Mouse (Mus musculus) liver, embryonic 12.5 days (tissue): Measurements from ENCODE around the gene Endog. TPM values are rescaled to one million over a fixed set of nuclear protein-coding genes. Genes with fewer than 3 reads are reported as not detected.
"Not testable (repeated sequence)": the region's sequence is repeated elsewhere in the genome, so short reads cannot be mapped to it uniquely, and the experiment has no call there.

ENCODE experiments used
- ATAC-seq: fragments of 200-750 bp; cut with Nextera tagmentation; 2 replicates; pipeline ENCODE4 v1.8.0; 2017; ENCODE audit warnings: moderate number of reproducible peaks, mild to moderate bottlenecking, moderate library complexity
- H3K27ac ChIP-seq: fragments of 300-500 bp; sonication (generic); 2 replicates; pipeline ENCODE4 v1.5.1; 2016; ENCODE audit warnings: mild to moderate bottlenecking
- H3K27me3 ChIP-seq: fragments of 300-500 bp; sonication (generic); replicated peaks from 2 replicates; pipeline ENCODE4 v1.6.1; 2016; ENCODE audit warnings: mild to moderate bottlenecking, moderate library complexity
- H3K36me3 ChIP-seq: fragments of 300-500 bp; sonication (generic); 2 replicates; pipeline ENCODE4 v1.6.1; 2016; ENCODE audit warnings: mild to moderate bottlenecking, moderate library complexity
- H3K4me1 ChIP-seq: fragments of 300-500 bp; sonication (generic); 2 replicates; pipeline ENCODE4 v1.6.1; 2016
- H3K4me2 ChIP-seq: fragments of 300-500 bp; sonication (generic); 2 replicates; pipeline ENCODE4 v1.6.1; 2016; ENCODE audit warnings: mild to moderate bottlenecking, moderate library complexity
- H3K4me3 ChIP-seq: fragments of 300-500 bp; sonication (generic); 2 replicates; pipeline ENCODE4 v1.5.1; 2016; ENCODE audit warnings: mild to moderate bottlenecking, moderate library complexity
- H3K9ac ChIP-seq: fragments of 300-500 bp; sonication (generic); 2 replicates; pipeline ENCODE4 v1.6.1; 2016; ENCODE audit warnings: mild to moderate bottlenecking, moderate library complexity
- H3K9me3 ChIP-seq: fragments of 300-500 bp; sonication (generic); replicated peaks from 2 replicates; pipeline ENCODE4 v1.6.1; 2016; ENCODE audit warnings: mild to moderate bottlenecking, moderate library complexity
- WGBS: fragments of 180-500 bp; shearing (Covaris S2); methylation state at CpG from one replicate; pipeline ENCODE4 v1.1.7; 2016; ENCODE audit not compliant: insufficient replicate concordance; 5-methylcytosine and 5-hydroxymethylcytosine counted together
- polyA plus RNA-seq: library from polyadenylated mRNA; unstranded; fragments of >200 nt; fragmentation: Nextera tagmentation; extraction: Ambion mirVana; gene quantifications from 2 replicates; pipeline ENCODE4 v1.2.1, GENCODE M21; 2016

The Endog gene
- polyA plus RNA-seq, 1 experiment from 2014 or later: 23.0 TPM

DNA sequence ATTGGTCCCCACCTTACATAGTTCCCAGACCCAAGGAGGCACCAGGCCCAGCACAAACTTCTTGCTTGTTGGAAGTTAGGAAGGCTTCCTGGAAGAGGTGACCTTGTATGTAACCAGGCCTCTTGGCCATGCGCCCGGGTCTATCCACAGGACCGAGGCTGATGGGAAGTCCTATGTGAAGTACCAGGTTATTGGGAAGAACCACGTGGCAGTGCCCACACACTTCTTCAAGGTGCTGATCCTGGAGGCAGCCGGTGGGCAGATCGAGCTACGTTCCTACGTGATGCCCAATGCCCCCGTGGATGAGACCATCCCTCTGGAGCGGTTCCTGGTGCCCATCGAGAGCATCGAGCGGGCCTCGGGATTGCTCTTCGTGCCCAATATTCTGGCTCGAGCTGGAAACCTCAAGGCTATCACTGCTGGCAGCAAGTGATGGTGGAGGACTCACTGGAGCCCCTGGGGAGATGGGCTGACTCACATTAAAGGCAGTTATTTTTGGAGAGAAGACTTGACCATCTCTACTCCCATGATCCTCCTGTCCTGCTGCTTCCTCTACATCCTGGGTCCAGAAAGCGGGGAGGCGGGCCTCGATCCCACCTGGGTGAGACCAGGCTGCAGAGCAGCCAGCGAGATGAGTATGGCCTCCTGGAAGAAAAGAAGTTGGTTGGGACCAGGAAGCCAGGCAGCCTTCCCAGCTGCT lies 2.4 kb downstream of the Endog start:
- ATAC-seq: no peak
- Histone ChIP-seq H3K9ac (no peak overlapping the region), H3K27me3 (no peaks in the 10 kb centered on the region), H3K4me3 (no peak overlapping the region), H3K4me1 (peaks cover 38% of the 10 kb centered on the region), H3K27ac (no peak overlapping the region), H3K36me3 (peaks cover 50% of the 10 kb centered on the region), H3K4me2 (no peak overlapping the region), H3K9me3 (0 out of 2 replicates have a peak, but pooled peaks cover 4% of the 10 kb centered on the region)
- WGBS: 87% methylated on average over 20 of the region's 20 CpGs

GRCm38 (mm10) chr2:30175897-30176296 lies 4.6 kb downstream of the Endog start:
- WGBS: 82% methylated on average over 8 of the region's 8 CpGs
- Histone ChIP-seq H3K9ac (no peak overlapping the region), H3K4me1 (peaks cover 41% of the 10 kb centered on the region), H3K36me3 (peaks cover 50% of the 10 kb centered on the region), H3K9me3 (0 out of 2 replicates have a peak, but pooled peaks cover 4% of the 10 kb centered on the region), H3K27me3 (no peaks in the 10 kb centered on the region), H3K4me3 (no peak overlapping the region), H3K27ac (no peak overlapping the region), H3K4me2 (no peak overlapping the region)
- no peak for ATAC-seq

DNA sequence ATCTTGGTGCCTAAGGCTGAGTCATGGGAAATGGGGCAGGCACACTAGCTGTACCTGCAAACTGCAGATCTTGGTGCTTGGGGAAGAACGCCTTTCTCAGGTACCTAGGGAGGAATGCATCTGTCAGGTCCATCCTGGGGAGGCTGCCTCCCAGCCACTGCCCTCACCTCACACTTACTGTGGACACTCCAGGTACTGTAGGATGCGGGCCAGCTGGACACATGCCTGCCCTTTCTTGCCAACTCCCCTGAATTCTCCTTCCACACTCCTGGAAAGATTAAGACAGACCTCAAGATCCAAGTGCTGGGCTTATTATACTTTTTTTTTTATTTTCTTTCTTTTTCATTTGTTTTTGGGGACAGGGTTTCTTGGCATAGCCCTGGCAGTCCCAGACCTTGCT lies 5.3 kb downstream of the Endog start:
- Histone ChIP-seq H3K9me3 (0 out of 2 replicates have a peak, but pooled peaks cover 4% of the 10 kb centered on the region), H3K4me1 (peaks cover 42% of the 10 kb centered on the region), H3K4me3 (0 out of 2 replicates have a peak overlapping the region, but pooled peaks have one; percentile 78), H3K27ac (no peak overlapping the region), H3K27me3 (no peaks in the 10 kb centered on the region), H3K36me3 (peaks cover 50% of the 10 kb centered on the region), H3K4me2 (peak overlapping the region; percentile 81; the same call in 1 of the 2 replicates), H3K9ac (no peak overlapping the region)
- no peak for ATAC-seq
- 90% methylated on average over 2 of the region's 2 CpGs for WGBS

- H3K9ac ChIP-seq: peak within 1 kb of the TSS; percentile 77
- H3K27ac ChIP-seq: peak within 1 kb of the TSS; percentile 67; the same call in 1 of the 2 replicates
- no peaks in the 10 kb centered on the region for H3K27me3 ChIP-seq
- 1% methylated on average over 54 of the region's 54 CpGs for WGBS
- H3K9me3 ChIP-seq: 0 out of 2 replicates have a peak, but pooled peaks cover 4% of the 10 kb centered on the region
- peak within 1 kb of the TSS; percentile 78 for H3K4me3 ChIP-seq
- H3K4me2 ChIP-seq: peak within 1 kb of the TSS; percentile 81
- peaks cover 42% of the 10 kb centered on the region for H3K36me3 ChIP-seq
- peak; percentile 93 for ATAC-seq
- peaks cover 29% of the 10 kb centered on the region for H3K4me1 ChIP-seq
Observed at GRCm38 (mm10) chr2:30177700-30178675, 6.7 kb downstream of the Endog start, which contains the start of gene Spout1. Gene Spout1 (minus strand): TSS chr2:30178459.

DNA sequence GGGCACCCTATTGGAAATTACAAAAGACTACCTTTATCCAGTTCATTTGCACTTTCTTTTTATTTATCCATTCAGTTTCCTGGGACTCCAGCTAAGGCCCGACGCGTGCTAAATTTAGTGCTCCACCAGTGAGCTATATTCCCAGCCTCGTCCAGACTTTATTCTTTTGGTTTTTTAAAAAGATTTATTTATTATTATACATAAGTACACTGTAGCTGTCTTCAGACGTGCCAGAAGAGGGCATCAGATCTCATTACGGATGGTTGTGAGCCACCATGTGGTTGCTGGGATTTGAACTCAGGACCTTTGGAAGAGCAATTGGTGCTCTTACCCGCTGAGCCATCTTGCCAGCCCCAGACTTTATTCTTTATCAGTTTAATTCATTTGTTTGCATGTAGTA lies 7.4 kb downstream of the Endog start:
- peaks cover 31% of the 10 kb centered on the region for H3K4me1 ChIP-seq
- H3K27ac ChIP-seq, H3K27me3 ChIP-seq, H3K9ac ChIP-seq, H3K9me3 ChIP-seq, ATAC-seq: not testable (repeated sequence)
- peak overlapping the region; percentile 81 for H3K4me2 ChIP-seq
- 52% methylated on average over 7 of the region's 7 CpGs for WGBS
- H3K36me3 ChIP-seq: peaks cover 35% of the 10 kb centered on the region
- peak overlapping the region; percentile 78 for H3K4me3 ChIP-seq

DNA sequence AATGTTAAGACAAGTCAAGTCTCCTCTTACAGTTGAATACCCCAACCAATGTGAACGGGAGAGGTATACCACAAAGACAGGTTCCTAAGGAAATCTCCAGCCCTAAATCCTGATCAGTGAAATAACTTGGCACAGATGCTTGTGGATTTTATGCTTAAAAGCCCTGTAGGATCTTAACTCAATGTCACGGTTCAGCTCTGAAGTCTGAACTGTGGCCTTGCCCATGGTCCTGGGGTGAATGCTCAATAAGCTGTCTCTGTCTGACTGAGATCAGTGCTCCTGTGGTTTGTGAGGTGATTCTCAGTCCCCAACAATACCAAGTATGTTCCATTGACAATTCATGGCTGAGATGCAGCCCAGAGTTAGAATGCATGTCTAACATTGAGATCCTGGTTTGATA lies 11.1 kb downstream of the Endog start:
- Histone ChIP-seq H3K27ac (no peak overlapping the region), H3K27me3 (no peaks in the 10 kb centered on the region), H3K9ac (no peak overlapping the region), H3K4me1 (peaks cover 58% of the 10 kb centered on the region), H3K4me2 (no peak overlapping the region), H3K36me3 (peaks cover 20% of the 10 kb centered on the region), H3K4me3 (no peak overlapping the region), H3K9me3 (0 out of 2 replicates have a peak, but pooled peaks cover 4% of the 10 kb centered on the region)
- no peak for ATAC-seq
- 84% methylated on average over 2 of the region's 2 CpGs for WGBS

- no peak for ATAC-seq
- Histone ChIP-seq H3K27me3 (no peaks in the 10 kb centered on the region), H3K4me2 (no peak overlapping the region), H3K9ac (no peak overlapping the region), H3K27ac (peak overlapping the region; percentile 16; the same call in 1 of the 2 replicates), H3K9me3 (0 out of 2 replicates have a peak, but pooled peaks cover 4% of the 10 kb centered on the region), H3K4me3 (no peak overlapping the region), H3K4me1 (peaks cover 50% of the 10 kb centered on the region), H3K36me3 (peaks cover 28% of the 10 kb centered on the region)
- WGBS: 73% methylated on average over 3 of the region's 3 CpGs
Observed at GRCm38 (mm10) chr2:30183721-30184120, 12.4 kb downstream of the Endog start.

GRCm38 (mm10) chr2:30185276-30185675 lies 14.0 kb downstream of the Endog start:
- peak; percentile 98 for ATAC-seq
- H3K27ac ChIP-seq: peak overlapping the region; percentile 85
- H3K27me3 ChIP-seq: no peaks in the 10 kb centered on the region
- H3K36me3 ChIP-seq: peaks cover 33% of the 10 kb centered on the region
- peaks cover 49% of the 10 kb centered on the region for H3K4me1 ChIP-seq
- no peak overlapping the region for H3K4me3 ChIP-seq
- H3K9me3 ChIP-seq: 0 out of 2 replicates have a peak, but pooled peaks cover 4% of the 10 kb centered on the region
- peak overlapping the region; percentile 47 for H3K4me2 ChIP-seq
- 38% methylated on average over 6 of the region's 6 CpGs for WGBS
- peak overlapping the region; percentile 47 for H3K9ac ChIP-seq

DNA sequence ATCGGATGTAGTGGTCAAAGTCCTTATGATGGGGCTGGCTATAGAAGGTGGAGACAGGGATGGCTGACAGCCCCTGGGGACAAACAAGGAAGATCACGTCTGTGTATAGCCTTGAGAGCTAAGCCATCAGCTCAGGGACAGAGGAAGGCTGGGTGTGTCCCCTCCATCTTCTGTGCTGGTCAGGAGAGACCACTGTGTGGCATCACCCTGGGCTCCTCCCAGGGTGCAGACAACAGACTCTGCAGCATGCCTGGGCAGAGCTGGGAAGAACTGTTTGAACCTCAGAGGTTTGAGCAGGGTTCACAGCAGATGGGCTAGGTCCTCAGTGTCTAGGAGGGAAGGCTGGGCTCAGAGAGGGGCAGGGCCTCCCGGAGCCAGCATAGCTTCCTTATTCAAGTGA lies 14.4 kb downstream of the Endog start:
- Histone ChIP-seq H3K27ac (peak overlapping the region; percentile 85), H3K9ac (peak overlapping the region; percentile 47), H3K4me2 (peak overlapping the region; percentile 47), H3K27me3 (no peaks in the 10 kb centered on the region), H3K36me3 (peaks cover 36% of the 10 kb centered on the region), H3K9me3 (0 out of 2 replicates have a peak, but pooled peaks cover 4% of the 10 kb centered on the region), H3K4me3 (no peak overlapping the region), H3K4me1 (peaks cover 49% of the 10 kb centered on the region)
- peak; percentile 52 for ATAC-seq
- 58% methylated on average over 3 of the region's 3 CpGs for WGBS

GRCm38 (mm10) chr2:30191790-30192580 lies 20.7 kb downstream of the Endog start:
- H3K4me2 ChIP-seq: no peak overlapping the region
- no peaks in the 10 kb centered on the region for H3K27me3 ChIP-seq
- no peak overlapping the region for H3K4me3 ChIP-seq
- H3K27ac ChIP-seq: no peak overlapping the region
- no peaks in the 10 kb centered on the region for H3K9me3 ChIP-seq
- peaks cover 5% of the 10 kb centered on the region for H3K4me1 ChIP-seq
- peaks cover 39% of the 10 kb centered on the region for H3K36me3 ChIP-seq
- no peak for ATAC-seq
- no peak overlapping the region for H3K9ac ChIP-seq
- WGBS: 73% methylated on average over 12 of the region's 12 CpGs

GRCm38 (mm10) chr2:30194656-30195055 lies 23.4 kb downstream of the Endog start:
- Histone ChIP-seq H3K27ac (no peak overlapping the region), H3K27me3 (no peaks in the 10 kb centered on the region), H3K4me1 (peaks cover 21% of the 10 kb centered on the region), H3K4me3 (no peak overlapping the region), H3K4me2 (no peak overlapping the region), H3K9ac (no peak overlapping the region), H3K36me3 (peaks cover 31% of the 10 kb centered on the region), H3K9me3 (no peaks in the 10 kb centered on the region)
- 77% methylated on average over 3 of the region's 3 CpGs for WGBS
- ATAC-seq: no peak
